Mouse (Mus musculus): ENCODE measurements around the gene Wdr45b. TPM values are rescaled to one million over a fixed set of nuclear protein-coding genes. Genes with fewer than 3 reads are reported as not detected.
"Not testable (repeated sequence)": the region's sequence is repeated elsewhere in the genome, so short reads cannot be mapped to it uniquely, and the experiment has no call there.

The Wdr45b gene
- polyA plus RNA-seq, 1 experiment from 2014 or later: 53.3 TPM

DNA sequence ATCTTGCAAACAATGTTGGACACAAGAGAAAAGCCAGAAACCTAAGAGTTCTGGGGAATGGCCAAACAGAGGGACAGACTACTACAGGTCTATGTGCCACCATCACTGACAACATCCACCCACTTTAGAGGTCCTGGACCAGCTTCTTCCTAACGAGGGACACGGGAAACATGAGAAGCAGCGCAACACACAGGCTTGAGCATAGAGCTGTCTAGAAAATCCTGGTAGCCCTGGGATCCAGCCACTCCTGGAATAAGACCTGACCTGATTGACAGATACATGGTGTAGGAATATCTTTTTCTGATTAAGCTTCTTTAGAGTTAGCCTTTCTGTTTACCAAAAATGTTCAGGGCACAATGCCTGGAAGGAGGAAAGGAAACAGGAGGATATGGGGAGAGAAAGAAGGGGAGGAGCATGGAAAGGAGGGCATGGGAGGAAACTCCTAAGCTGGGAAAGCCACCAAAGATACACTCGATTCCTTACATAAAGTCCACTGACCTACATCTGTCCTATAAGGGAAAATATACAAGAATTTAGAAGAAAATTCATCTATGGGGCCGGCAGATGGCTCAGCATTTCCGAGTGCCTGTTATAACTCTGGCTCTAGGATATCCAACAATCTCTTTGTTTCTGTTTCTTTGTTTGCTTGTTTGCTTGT, 16.2 kb upstream of the Wdr45b start:
- Histone ChIP-seq H3K4me1 (replicated peaks; ENCODE audit: control insufficient read depth, insufficient read depth, low read length) (no peaks in the 10 kb centered on the region), H3K27me3 (replicated peaks; ENCODE audit: control insufficient read depth, insufficient read depth, low read length) (no peaks in the 10 kb centered on the region), H3K4me2 (no peak overlapping the region), H3K36me3 (ENCODE audit: control insufficient read depth, insufficient read depth, low read length) (no peaks in the 10 kb centered on the region), H3K9ac (ENCODE audit: low read depth, low read length) (no peak overlapping the region), H3K4me3 (ENCODE audit: low read depth, low read length) (no peak overlapping the region), H3K9me3 (ENCODE audit: control insufficient read depth, low read length) (no peaks in the 10 kb centered on the region), H3K27ac (ENCODE audit: low read depth, low read length) (no peak overlapping the region)
- ATAC-seq (replicated peaks; ENCODE audit: low FRiP score): no peak
- WGBS: 69% methylated on average over 6 of the region's 6 CpGs
- no peak for DNase-seq (ENCODE audit: low spot score)

DNA sequence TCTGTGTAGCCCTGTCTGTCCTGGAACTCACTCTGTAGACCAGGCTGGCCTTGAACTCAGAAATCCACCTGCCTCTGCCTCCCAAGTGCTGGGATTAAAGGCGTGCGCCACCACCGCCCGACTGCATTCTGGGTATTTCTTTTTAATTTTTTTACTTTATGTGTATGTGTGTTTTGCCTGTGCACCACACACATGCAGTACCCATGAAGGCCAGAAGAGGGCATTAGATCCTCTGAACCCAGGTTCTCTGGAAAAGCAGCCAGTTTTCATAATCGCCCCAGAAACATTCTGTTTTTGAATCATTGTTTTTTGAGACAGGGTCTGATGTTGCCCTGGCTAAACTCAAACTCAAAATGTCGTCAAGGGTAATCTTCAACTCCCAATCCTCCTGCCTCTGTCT, 15.4 kb upstream of the Wdr45b start:
- Histone ChIP-seq H3K27me3 (replicated peaks; ENCODE audit: control insufficient read depth, insufficient read depth, low read length) (no peaks in the 10 kb centered on the region), H3K9me3 (ENCODE audit: control insufficient read depth, low read length) (no peaks in the 10 kb centered on the region), H3K36me3 (ENCODE audit: control insufficient read depth, insufficient read depth, low read length) (no peaks in the 10 kb centered on the region), H3K9ac (ENCODE audit: low read depth, low read length) (no peak overlapping the region), H3K4me1 (replicated peaks; ENCODE audit: control insufficient read depth, insufficient read depth, low read length) (no peaks in the 10 kb centered on the region), H3K4me3 (ENCODE audit: low read depth, low read length) (no peak overlapping the region), H3K27ac (ENCODE audit: low read depth, low read length) (no peak overlapping the region), H3K4me2 (no peak overlapping the region)
- 56% methylated on average over 6 of the region's 6 CpGs for WGBS
- DNase-seq (ENCODE audit: low spot score) (no peak), ATAC-seq (replicated peaks; ENCODE audit: low FRiP score) (no peak)

DNA sequence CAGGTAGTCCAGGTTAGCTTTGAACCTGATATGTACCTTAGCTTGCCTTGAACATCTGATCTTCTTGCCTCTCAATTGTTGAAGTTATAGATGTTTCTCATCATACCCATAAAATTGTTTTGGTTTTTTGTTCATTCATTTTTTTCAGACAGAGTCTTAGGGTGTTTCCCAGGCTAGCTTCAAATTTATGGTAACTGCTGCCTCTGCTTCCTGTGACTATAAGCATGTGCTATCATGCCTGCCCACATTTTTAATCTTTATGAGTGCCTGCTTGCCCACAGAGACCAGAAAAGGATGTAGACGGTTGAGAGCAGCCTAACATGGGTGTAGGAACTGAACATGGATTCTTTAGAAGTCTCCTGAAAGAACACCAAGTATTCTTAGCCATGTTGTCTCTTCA, 14.5 kb upstream of the Wdr45b start:
- Histone ChIP-seq H3K27ac (ENCODE audit: low read depth, low read length) (no peak overlapping the region), H3K9ac (ENCODE audit: low read depth, low read length) (no peak overlapping the region), H3K4me2 (no peak overlapping the region), H3K9me3 (ENCODE audit: control insufficient read depth, low read length) (no peaks in the 10 kb centered on the region), H3K36me3 (ENCODE audit: control insufficient read depth, insufficient read depth, low read length) (no peaks in the 10 kb centered on the region), H3K4me1 (replicated peaks; ENCODE audit: control insufficient read depth, insufficient read depth, low read length) (no peaks in the 10 kb centered on the region), H3K27me3 (replicated peaks; ENCODE audit: control insufficient read depth, insufficient read depth, low read length) (no peaks in the 10 kb centered on the region), H3K4me3 (ENCODE audit: low read depth, low read length) (no peak overlapping the region)
- 44% methylated on average over 1 of the region's 1 CpGs for WGBS
- DNase-seq (ENCODE audit: low spot score) (no peak), ATAC-seq (replicated peaks; ENCODE audit: low FRiP score) (no peak)

DNA sequence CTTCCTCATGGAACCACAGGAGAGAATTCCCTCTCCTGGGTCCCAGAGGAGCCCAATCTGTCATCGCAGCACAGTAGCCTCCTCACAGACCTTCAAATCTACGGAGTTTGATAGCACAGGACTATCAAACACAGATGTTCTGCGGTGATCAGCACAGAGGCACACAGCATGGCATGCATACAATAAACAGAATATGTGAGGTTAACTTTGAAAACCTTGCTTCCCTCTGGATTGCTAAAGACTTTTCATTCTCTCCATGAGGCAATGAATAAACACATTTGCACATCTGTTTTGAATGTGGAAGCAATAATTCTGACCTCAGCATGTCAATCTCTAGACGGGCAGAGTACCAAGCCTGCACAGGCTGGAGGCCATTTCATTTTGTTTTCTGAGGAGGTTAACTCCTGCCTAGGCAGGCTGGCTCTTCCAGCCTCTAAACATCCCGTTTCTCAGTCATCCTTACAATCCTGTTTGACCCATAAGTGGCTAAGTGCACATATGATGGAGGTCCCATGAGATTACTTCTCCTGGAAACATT, 13.0 kb upstream of the Wdr45b start:
- no peak overlapping the region for H3K9ac ChIP-seq (ENCODE audit: low read depth, low read length)
- no peak overlapping the region for H3K27ac ChIP-seq (ENCODE audit: low read depth, low read length)
- 61% methylated on average over 5 of the region's 5 CpGs for WGBS
- DNase-seq (ENCODE audit: low spot score) (no peak), ATAC-seq (replicated peaks; ENCODE audit: low FRiP score) (no peak)
- no peaks in the 10 kb centered on the region for H3K4me1 ChIP-seq (replicated peaks; ENCODE audit: control insufficient read depth, insufficient read depth, low read length)
- H3K4me2 ChIP-seq: no peak overlapping the region
- H3K4me3 ChIP-seq (ENCODE audit: low read depth, low read length): no peak overlapping the region
- H3K36me3 ChIP-seq (ENCODE audit: control insufficient read depth, insufficient read depth, low read length): no peaks in the 10 kb centered on the region
- no peaks in the 10 kb centered on the region for H3K27me3 ChIP-seq (replicated peaks; ENCODE audit: control insufficient read depth, insufficient read depth, low read length)
- no peaks in the 10 kb centered on the region for H3K9me3 ChIP-seq (ENCODE audit: control insufficient read depth, low read length)

DNA sequence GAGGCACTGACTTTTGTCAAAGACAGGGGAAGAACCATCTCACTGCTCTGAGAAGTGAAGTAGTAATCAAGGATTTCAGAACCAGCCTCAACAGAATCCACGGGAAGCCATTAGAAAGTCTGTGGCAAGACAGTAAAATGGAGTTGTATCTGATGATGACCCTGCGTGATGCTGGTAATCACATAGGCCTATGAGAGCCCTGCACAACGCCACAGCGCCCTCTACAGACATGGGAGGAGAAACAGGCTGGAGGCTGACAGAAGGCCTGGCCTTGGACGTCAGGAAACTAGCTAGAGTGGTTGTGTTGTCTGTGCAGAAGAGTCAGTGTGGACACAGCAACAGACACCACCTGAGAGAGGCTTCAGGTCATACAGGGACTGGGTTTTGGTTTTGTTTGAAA, 8.0 kb upstream of the Wdr45b start:
- 26% methylated on average over 5 of the region's 5 CpGs for WGBS
- DNase-seq (ENCODE audit: low spot score) (no peak), ATAC-seq (replicated peaks; ENCODE audit: low FRiP score) (0 out of 2 replicates have a peak, but pooled peaks have one; percentile 41)
- Histone ChIP-seq H3K9ac (ENCODE audit: low read depth, low read length) (no peak overlapping the region), H3K27ac (ENCODE audit: low read depth, low read length) (no peak overlapping the region), H3K4me2 (no peak overlapping the region), H3K27me3 (replicated peaks; ENCODE audit: control insufficient read depth, insufficient read depth, low read length) (no peaks in the 10 kb centered on the region), H3K36me3 (ENCODE audit: control insufficient read depth, insufficient read depth, low read length) (no peaks in the 10 kb centered on the region), H3K4me1 (replicated peaks; ENCODE audit: control insufficient read depth, insufficient read depth, low read length) (no peaks in the 10 kb centered on the region), H3K4me3 (ENCODE audit: low read depth, low read length) (no peak overlapping the region), H3K9me3 (ENCODE audit: control insufficient read depth, low read length) (no peaks in the 10 kb centered on the region)

DNA sequence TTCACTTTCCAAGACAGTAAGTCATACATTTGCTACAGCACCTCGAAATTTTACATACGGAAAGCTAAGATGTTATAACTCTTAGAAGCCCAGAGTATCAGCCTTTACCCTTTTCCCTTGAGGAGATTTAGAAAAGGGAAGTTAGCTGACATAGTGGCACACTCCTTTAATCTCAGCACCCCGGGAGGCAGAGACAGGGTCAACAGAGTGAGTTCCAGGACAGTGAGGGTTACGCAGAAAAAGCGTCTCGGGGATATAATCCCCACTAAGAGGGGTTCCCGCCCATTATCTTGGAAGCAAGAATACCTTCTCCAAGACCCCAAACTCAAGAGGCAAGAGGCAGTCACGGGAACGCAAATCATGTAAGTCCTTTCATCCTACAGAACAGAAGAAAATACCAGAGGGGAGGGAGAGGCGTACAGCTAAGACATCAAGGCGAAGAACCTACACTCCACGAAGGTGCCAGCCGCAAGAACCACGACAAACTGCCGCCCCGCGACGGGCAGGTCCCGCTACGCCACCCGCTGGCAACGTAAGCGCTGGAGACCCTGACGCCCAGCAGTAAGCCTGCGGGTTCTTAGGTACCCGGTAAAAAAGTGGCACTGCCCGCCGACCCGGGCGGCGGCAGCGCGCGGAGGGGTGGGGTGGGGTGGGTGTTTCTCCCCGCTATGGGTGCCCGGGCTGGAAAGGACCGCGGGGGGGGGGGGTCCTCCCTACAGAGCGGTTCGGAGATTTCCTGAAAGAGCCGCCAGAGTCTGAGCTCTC, 737 bp downstream of the Wdr45b start:
- H3K27ac ChIP-seq (ENCODE audit: low read depth, low read length): peak overlapping the region; percentile 88
- no peaks in the 10 kb centered on the region for H3K36me3 ChIP-seq (ENCODE audit: control insufficient read depth, insufficient read depth, low read length)
- H3K4me2 ChIP-seq: peak overlapping the region; percentile 97
- peak overlapping the region; percentile 98 for H3K9ac ChIP-seq (ENCODE audit: low read depth, low read length)
- no peaks in the 10 kb centered on the region for H3K9me3 ChIP-seq (ENCODE audit: control insufficient read depth, low read length)
- H3K4me1 ChIP-seq (replicated peaks; ENCODE audit: control insufficient read depth, insufficient read depth, low read length): peaks cover 14% of the 10 kb centered on the region
- DNase-seq (ENCODE audit: low spot score) (peak; percentile 33), ATAC-seq (replicated peaks; ENCODE audit: low FRiP score) (no peak; the same call in 1 of the 2 replicates)
- WGBS: 3% methylated on average over 41 of the region's 41 CpGs
- H3K27me3 ChIP-seq (replicated peaks; ENCODE audit: control insufficient read depth, insufficient read depth, low read length): no peaks in the 10 kb centered on the region
- peak overlapping the region; percentile 99 for H3K4me3 ChIP-seq (ENCODE audit: low read depth, low read length)

DNA sequence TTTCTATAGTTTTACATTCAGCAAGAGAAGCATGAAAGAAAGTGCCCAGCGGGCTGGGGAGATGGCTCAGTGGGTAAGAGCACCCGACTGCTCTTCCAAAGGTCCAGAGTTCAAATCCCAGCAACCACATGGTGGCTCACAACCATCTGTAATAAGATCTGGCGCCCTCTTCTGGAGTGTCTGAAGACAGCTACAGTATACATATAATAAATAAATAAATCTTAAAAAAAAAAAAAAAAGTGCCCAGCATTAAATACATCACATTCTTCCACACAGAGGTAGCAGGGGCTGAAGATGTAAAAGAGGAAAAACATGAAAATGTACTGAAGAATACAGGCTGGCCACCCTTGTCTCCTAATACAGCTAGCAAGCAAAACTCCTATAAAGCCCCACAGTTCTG, 5.5 kb downstream of the Wdr45b start:
- DNase-seq (ENCODE audit: low spot score); H3K9me3 ChIP-seq (ENCODE audit: control insufficient read depth, low read length); H3K27ac ChIP-seq (ENCODE audit: low read depth, low read length); H3K4me1 ChIP-seq (replicated peaks; ENCODE audit: control insufficient read depth, insufficient read depth, low read length); H3K9ac ChIP-seq (ENCODE audit: low read depth, low read length); H3K4me2 ChIP-seq; ATAC-seq (replicated peaks; ENCODE audit: low FRiP score); H3K4me3 ChIP-seq (ENCODE audit: low read depth, low read length); H3K27me3 ChIP-seq (replicated peaks; ENCODE audit: control insufficient read depth, insufficient read depth, low read length): not testable (repeated sequence)
- WGBS: 85% methylated on average over 3 of the region's 3 CpGs
- H3K36me3 ChIP-seq (ENCODE audit: control insufficient read depth, insufficient read depth, low read length): peaks cover 14% of the 10 kb centered on the region; the same call in 1 of the 2 replicates

DNA sequence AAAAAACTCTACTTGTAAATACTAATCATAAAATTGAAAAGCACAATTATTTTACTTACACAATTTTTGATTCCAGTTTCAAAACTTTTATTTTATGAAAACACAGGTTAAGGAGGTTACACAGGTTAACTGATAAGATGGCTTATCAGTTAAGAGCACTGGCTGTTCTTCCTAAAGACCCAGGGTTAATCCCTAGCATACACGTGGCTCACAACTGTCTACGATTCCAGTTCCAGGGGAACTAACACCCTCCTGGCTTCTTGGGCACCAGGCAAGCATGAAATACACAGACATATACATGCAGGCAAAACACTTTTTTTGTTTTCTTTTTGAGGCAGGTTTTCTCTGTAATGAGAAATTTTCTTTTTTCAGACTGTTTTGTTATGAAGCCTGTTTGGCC, 6.1 kb downstream of the Wdr45b start:
- no peaks in the 10 kb centered on the region for H3K9me3 ChIP-seq (ENCODE audit: control insufficient read depth, low read length)
- WGBS: 87% methylated on average over 2 of the region's 2 CpGs
- ATAC-seq (replicated peaks; ENCODE audit: low FRiP score): no peak
- no peak overlapping the region for H3K4me3 ChIP-seq (ENCODE audit: low read depth, low read length)
- H3K9ac ChIP-seq (ENCODE audit: low read depth, low read length): no peak overlapping the region
- peaks cover 14% of the 10 kb centered on the region; the same call in 1 of the 2 replicates for H3K36me3 ChIP-seq (ENCODE audit: control insufficient read depth, insufficient read depth, low read length)
- peaks cover 6% of the 10 kb centered on the region for H3K4me1 ChIP-seq (replicated peaks; ENCODE audit: control insufficient read depth, insufficient read depth, low read length)
- H3K27ac ChIP-seq (ENCODE audit: low read depth, low read length): no peak overlapping the region
- no peaks in the 10 kb centered on the region for H3K27me3 ChIP-seq (replicated peaks; ENCODE audit: control insufficient read depth, insufficient read depth, low read length)
- no peak for DNase-seq (ENCODE audit: low spot score)
- no peak overlapping the region for H3K4me2 ChIP-seq
